Mouse (Mus musculus): ENCODE results near the gene March9. TPM values are rescaled to one million over a fixed set of nuclear protein-coding genes. Genes with fewer than 3 reads are reported as not detected.

The March9 gene
- polyA plus RNA-seq, 1 experiment = 6.9 TPM

- Histone ChIP-seq H3K4me1 (ENCODE audit: control insufficient read depth, insufficient read depth, insufficient read length, low read length) (no peaks in the 10 kb centered on the region), H3K4me3 (ENCODE audit: low read depth, low read length) (no peak overlapping the region), H3K27me3 (ENCODE audit: control insufficient read depth, insufficient read depth, low read length) (no peaks in the 10 kb centered on the region), H3K36me3 (ENCODE audit: control insufficient read depth, insufficient read depth, low read length) (peaks cover 48% of the 10 kb centered on the region), H3K27ac (ENCODE audit: insufficient read depth, low read depth, low read length) (no peak overlapping the region)
- TF ChIP-seq CTCF (IDR thresholded peaks at IDR 0.05; ENCODE audit: extremely low read depth, insufficient read length, insufficient replicate concordance, low read depth, low read length) (no peak), POLR2A (IDR thresholded peaks at IDR 0.05; ENCODE audit: low read depth, low read length) (no peak)
- WGBS = 87% methylated on average over 10 of the region's 10 CpGs
Observed at GRCm38 (mm10) chr10:127099191-127099590, 39.2 kb upstream of the March9 start.

DNA sequence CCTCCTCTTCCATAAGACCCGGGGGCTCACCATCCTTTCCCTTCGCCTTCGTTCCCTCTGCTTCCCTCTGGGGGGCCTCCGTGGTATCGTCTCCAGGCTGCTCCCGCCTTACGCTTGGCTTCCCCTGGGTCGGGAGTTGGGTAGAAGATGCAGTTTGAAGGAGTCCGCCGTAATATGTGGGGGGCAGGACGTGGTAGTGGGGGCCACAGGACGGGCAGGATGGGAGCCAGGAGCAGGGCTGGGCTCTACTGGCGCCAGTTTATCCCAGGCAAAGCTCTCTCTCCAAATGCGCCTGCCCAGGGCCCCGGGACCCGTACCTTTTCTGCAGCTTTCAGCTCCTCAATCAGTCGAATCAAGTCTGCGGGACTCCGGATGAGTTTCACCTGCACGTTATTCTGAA lies 38.5 kb upstream of the March9 start:
- Histone ChIP-seq H3K4me1 (ENCODE audit: control insufficient read depth, insufficient read depth, insufficient read length, low read length) (no peaks in the 10 kb centered on the region), H3K27me3 (ENCODE audit: control insufficient read depth, insufficient read depth, low read length) (no peaks in the 10 kb centered on the region), H3K36me3 (ENCODE audit: control insufficient read depth, insufficient read depth, low read length) (peaks cover 48% of the 10 kb centered on the region), H3K27ac (ENCODE audit: insufficient read depth, low read depth, low read length) (no peak overlapping the region), H3K4me3 (ENCODE audit: low read depth, low read length) (no peak overlapping the region)
- TF ChIP-seq POLR2A (IDR thresholded peaks at IDR 0.05; ENCODE audit: low read depth, low read length) (no peak), CTCF (IDR thresholded peaks at IDR 0.05; ENCODE audit: extremely low read depth, insufficient read length, insufficient replicate concordance, low read depth, low read length) (no peak)
- WGBS = 89% methylated on average over 20 of the region's 20 CpGs

- WGBS = 12% methylated on average over 7 of the region's 7 CpGs
- H3K36me3 ChIP-seq (ENCODE audit: control insufficient read depth, insufficient read depth, low read length) = peaks cover 40% of the 10 kb centered on the region
- TF ChIP-seq POLR2A (IDR thresholded peaks at IDR 0.05; ENCODE audit: low read depth, low read length) (no peak), CTCF (IDR thresholded peaks at IDR 0.05; ENCODE audit: extremely low read depth, insufficient read length, insufficient replicate concordance, low read depth, low read length) (no peak)
Observed at GRCm38 (mm10) chr10:127094382-127094802, 34.4 kb upstream of the March9 start.

DNA sequence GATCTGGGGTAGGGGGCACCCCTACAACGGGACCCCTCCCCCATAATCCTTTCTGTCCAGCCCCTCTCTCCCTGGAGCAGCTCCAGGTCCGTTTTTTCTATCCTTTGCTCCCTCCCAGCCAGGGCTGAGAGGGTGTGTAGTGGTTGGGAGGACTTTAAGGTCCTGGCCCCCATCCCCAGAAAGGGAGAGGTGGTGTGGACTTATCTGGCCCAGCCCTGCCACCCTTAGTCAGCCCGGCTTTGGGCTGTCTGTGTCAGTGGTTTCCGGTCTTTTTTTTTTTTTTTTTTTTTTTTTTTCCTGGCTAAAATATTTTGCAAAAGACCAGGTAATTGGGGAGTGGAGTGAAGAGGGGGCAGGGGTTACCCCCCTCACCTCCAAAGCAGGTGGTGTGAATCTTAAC lies 32.8 kb upstream of the March9 start:
- Histone ChIP-seq H3K27me3 (ENCODE audit: control insufficient read depth, insufficient read depth, low read length) (peaks cover 15% of the 10 kb centered on the region), H3K36me3 (ENCODE audit: control insufficient read depth, insufficient read depth, low read length) (peaks cover 23% of the 10 kb centered on the region), H3K27ac (ENCODE audit: insufficient read depth, low read depth, low read length) (no peak overlapping the region), H3K4me3 (ENCODE audit: low read depth, low read length) (no peak overlapping the region), H3K4me1 (ENCODE audit: control insufficient read depth, insufficient read depth, insufficient read length, low read length) (peaks cover 13% of the 10 kb centered on the region)
- TF ChIP-seq POLR2A (IDR thresholded peaks at IDR 0.05; ENCODE audit: low read depth, low read length) (no peak), CTCF (IDR thresholded peaks at IDR 0.05; ENCODE audit: extremely low read depth, insufficient read length, insufficient replicate concordance, low read depth, low read length) (no peak)
- 39% methylated on average over 4 of the region's 4 CpGs for WGBS

More at GRCm38 (mm10) chr10:127094382-127094802, 34.4 kb upstream of the March9 start:
- Histone ChIP-seq H3K27ac (ENCODE audit: insufficient read depth, low read depth, low read length) (no peak overlapping the region), H3K4me3 (ENCODE audit: low read depth, low read length) (no peak overlapping the region), H3K4me1 (ENCODE audit: control insufficient read depth, insufficient read depth, insufficient read length, low read length) (peaks cover 13% of the 10 kb centered on the region), H3K27me3 (ENCODE audit: control insufficient read depth, insufficient read depth, low read length) (peaks cover 15% of the 10 kb centered on the region)

DNA sequence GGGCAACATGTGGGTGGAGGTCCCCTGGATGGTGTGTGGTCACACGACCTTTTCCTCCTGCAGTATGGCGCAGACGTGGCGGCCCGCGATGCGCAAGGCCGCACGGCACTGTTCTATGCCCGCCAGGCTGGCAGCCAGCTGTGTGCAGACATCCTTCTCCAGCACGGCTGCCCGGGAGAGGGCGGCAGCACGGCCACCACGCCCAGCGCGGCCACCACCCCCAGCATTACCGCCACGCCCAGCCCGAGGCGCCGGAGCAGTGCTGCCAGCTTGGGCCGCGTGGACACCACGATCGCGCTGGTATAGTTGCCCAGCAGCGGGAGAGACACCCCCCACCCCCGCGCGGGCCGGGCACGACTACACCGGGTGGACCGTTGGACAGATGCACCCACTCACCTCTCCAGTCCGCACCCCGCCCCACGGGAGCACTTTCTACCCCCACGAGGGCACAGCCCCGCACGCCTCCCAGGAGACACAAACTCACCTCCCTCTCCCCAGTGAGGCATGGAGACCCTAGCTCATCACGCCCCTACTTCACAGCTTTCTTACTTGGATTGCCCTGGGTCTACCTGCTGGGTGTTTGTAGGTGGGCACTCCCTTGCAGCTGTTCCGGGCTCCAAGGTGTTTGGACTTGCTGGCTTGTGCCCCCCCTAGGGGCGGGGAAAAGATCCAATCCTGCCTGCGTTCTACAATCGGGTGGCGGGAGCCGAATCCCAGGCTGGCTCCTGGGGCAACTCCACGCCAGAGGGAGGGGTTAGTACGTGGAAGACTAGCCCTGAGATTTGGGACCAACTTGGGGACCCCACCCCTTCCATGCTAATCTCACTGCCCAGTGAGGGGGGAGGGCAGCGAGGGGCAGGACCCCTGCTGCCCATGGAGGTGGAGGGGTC lies 31.8 kb upstream of the March9 start:
- H3K4me1 ChIP-seq (ENCODE audit: control insufficient read depth, insufficient read depth, insufficient read length, low read length) = peaks cover 13% of the 10 kb centered on the region
- H3K27ac ChIP-seq (ENCODE audit: insufficient read depth, low read depth, low read length) = no peak overlapping the region
- H3K27me3 ChIP-seq (ENCODE audit: control insufficient read depth, insufficient read depth, low read length) = peaks cover 15% of the 10 kb centered on the region

DNA sequence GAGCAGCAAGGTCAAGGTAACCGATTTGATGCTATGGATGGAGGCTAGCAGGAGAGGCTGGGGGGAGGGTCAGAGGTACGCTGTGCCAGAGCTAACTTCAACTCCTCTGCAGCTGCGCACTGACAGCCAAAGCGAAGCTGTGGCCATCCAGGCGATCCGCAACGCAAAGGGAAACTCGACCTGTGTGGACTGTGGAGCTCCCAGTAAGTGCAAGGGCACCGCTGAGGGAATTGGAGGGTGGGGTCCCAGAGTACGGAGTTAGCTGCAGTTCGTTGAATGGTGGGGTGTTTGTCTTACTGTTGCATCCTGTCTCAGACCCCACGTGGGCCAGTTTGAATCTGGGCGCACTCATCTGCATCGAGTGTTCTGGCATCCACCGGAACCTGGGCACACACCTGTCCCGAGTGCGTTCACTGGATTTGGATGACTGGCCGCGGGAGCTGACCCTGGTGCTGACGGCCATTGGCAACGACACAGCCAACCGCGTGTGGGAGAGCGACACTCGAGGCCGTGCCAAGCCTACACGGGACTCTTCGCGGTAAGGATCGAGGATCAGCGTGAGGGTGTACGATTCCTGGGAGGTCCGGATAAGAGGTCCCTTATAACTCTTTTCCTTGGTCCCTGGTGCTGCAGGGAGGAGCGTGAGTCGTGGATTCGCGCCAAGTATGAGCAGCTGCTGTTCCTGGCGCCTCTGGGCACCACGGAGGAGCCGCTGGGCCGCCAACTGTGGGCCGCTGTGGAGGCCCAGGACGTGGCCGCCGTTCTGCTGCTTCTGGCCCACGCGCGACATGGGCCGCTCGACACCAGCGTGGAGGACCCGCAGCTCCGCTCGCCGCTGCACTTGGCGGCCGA lies 30.8 kb upstream of the March9 start:
- no peak overlapping the region for H3K27ac ChIP-seq (ENCODE audit: insufficient read depth, low read depth, low read length)
- TF ChIP-seq POLR2A (IDR thresholded peaks at IDR 0.05; ENCODE audit: low read depth, low read length) (no peak), CTCF (IDR thresholded peaks at IDR 0.05; ENCODE audit: extremely low read depth, insufficient read length, insufficient replicate concordance, low read depth, low read length) (no peak)
- WGBS = 15% methylated on average over 57 of the region's 57 CpGs
- H3K4me1 ChIP-seq (ENCODE audit: control insufficient read depth, insufficient read depth, insufficient read length, low read length) = peaks cover 13% of the 10 kb centered on the region
- H3K4me3 ChIP-seq (ENCODE audit: low read depth, low read length) = peak overlapping the region; percentile 32
- H3K36me3 ChIP-seq (ENCODE audit: control insufficient read depth, insufficient read depth, low read length) = peaks cover 5% of the 10 kb centered on the region
- peaks cover 15% of the 10 kb centered on the region for H3K27me3 ChIP-seq (ENCODE audit: control insufficient read depth, insufficient read depth, low read length)

More for the DNA sequence above, 31.8 kb upstream of the March9 start:
- no peak for TF ChIP-seq CTCF (IDR thresholded peaks at IDR 0.05; ENCODE audit: extremely low read depth, insufficient read length, insufficient replicate concordance, low read depth, low read length)
- TF ChIP-seq POLR2A (IDR thresholded peaks at IDR 0.05; ENCODE audit: low read depth, low read length) = no peak
- WGBS = 16% methylated on average over 51 of the region's 51 CpGs
- H3K36me3 ChIP-seq (ENCODE audit: control insufficient read depth, insufficient read depth, low read length) = peaks cover 15% of the 10 kb centered on the region
- H3K4me3 ChIP-seq (ENCODE audit: low read depth, low read length) = peak overlapping the region; percentile 32
